Mouse (Mus musculus) megakaryocyte, adult 5-6 weeks (primary cell): ENCODE results near the gene Gpr35. TPM values are rescaled to one million over a fixed set of nuclear protein-coding genes. Genes with fewer than 3 reads are reported as not detected.

Source experiments
- ATAC-seq: 2 replicates; pipeline ENCODE4 v1.8.0; 2016; ENCODE audit warnings: mild to moderate bottlenecking, inconsistent platforms; ENCODE audit not compliant: poor library complexity, severe bottlenecking
- total RNA-seq, 2 experiments: library from RNA; stranded (forward) in 1 of 2; stranded (reverse) in 1 of 2; fragments of 153-499, 151-499 nt in 1 of 2; fragments of 221-1000, 200-1000 nt in 1 of 2; gene quantifications; 2 replicates each; pipeline versions ENCODE4 v1.2.3 to v1.2.4; 2015 to 2017

Gene Gpr35
- total RNA-seq, 2 experiments from 2014 or later, result 46.4 to 72.6 TPM

DNA sequence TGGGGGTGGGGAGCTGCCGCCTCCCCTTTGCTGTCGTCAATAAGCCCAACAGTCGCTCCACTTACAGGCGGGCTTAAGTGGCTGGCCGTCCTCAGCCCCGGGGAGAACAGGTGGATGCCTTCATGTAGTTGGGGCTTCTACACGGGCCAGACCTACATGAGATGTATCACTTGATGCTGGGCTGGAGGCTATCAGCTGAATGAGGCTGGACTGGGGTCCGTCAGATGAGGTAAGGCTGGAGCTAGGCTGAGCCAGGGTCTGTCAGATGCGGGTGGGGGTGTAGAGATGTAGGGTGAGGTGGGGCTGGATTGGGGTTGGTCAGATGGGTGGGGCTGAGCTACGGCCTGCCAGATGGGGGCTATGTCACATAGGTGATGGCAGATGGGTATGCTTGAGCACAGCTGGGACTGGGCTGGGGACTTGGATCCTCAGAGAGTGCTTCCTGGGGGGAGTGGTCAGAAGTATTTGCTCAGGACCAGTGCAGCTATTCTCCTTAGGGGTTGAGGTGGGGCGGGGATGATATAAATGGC, 28.5 kb downstream of the Gpr35 start:
- no peak for ATAC-seq

GRCm38 (mm10) chr1:92981056-92981845, 30.6 kb downstream of the Gpr35 start:
- ATAC-seq, result peak; percentile 37; the same call in 1 of the 2 replicates

- ATAC-seq, result no peak
Observed at GRCm38 (mm10) chr1:92982931-92983605, 32.4 kb downstream of the Gpr35 start.

DNA sequence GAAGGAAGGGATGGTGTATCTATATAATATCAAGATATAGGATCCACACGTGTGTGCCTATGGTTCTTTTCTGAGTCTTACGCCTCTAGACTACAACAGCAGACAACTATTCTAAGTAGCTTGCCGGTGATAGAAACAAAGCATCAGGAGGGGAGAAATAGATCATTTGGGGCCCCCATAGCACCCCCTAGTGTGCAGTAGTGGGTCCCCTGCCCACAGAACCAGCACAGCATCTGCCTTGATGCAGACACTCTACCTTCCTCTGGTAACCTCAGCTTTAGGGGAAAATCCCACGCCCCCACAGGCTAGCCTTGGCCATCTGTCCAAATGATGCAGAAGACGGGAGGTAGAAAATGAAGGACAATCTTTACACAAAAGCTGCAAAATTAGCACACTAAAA, 34.3 kb downstream of the Gpr35 start:
- ATAC-seq, result no peak

DNA sequence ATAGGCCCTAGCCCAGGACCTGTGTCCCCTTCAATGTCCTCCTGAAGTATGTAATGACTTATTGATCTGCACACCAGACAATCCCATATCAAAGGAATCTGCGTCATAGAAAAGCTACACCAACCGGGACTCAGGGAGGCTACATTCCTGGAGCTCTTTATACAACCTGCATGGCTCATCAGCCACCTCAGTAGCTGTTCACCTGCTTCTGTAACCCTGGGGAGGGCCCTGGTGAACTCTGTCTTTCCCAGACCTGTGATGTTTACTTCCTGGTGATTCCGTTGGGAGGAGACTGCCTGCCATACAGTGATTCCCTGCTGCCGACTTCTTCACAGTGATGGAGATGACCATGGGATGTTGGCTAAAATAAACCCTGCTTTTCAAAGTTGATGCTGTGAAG, 38.2 kb downstream of the Gpr35 start:
- no peak for ATAC-seq

GRCm38 (mm10) chr1:92989891-92990290, 39.2 kb downstream of the Gpr35 start:
- no peak for ATAC-seq

DNA sequence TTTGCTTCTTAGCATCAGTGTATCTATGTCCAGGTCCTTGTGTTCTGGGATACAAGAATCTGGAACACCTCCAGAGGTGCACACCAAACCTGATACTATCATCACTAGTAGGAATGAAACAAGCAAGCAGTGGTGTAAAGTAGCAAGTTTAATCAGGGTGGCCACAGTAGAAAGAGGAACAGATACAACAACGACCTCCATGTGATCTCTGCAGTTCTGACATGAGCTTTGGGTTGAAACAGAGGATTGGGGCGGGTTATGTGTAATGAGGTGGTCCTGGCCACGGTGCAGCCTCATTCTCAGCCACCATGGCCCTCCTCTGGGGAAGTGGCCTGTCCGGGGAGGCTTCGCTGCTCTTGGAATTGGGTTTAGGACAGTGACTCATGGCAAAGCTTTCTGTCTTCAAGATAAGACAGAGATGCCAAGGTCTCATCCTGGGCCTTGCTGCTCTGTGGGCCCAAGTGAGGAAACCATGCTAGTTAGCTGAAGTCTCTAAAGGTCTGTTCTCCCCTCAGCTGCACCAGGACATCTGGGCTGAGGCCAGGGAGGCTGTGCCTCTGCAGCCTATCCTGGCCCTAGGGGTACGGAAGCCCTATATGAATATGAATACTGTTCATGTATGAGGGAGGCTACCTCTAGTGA, 41.7 kb downstream of the Gpr35 start:
- peak; percentile 80 for ATAC-seq

DNA sequence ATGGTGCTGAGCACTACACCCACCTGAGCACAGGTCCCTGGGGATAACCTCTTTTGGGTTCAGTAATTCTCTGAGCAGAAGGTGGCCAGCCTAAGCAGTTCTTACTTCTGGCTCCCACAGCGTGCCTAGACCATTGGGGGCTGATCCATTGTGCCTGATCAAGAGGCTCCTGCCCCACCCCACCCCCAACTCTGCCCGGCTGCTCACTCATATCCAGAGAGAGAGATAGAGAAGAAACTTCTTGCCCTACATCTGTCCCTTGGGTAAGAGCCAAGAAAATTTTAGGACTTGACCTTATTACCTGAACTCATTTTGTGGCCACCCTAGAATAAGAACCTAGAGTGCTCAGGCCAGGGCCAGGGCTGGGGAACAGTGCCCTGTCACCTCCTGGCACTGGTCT, 42.2 kb downstream of the Gpr35 start:
- ATAC-seq, result no peak

- ATAC-seq, result no peak
Observed at GRCm38 (mm10) chr1:93006061-93006460, 55.4 kb downstream of the Gpr35 start, which contains the start of gene Aqp12. Gene Aqp12, plus strand, starts transcription at chr1:93006334.

DNA sequence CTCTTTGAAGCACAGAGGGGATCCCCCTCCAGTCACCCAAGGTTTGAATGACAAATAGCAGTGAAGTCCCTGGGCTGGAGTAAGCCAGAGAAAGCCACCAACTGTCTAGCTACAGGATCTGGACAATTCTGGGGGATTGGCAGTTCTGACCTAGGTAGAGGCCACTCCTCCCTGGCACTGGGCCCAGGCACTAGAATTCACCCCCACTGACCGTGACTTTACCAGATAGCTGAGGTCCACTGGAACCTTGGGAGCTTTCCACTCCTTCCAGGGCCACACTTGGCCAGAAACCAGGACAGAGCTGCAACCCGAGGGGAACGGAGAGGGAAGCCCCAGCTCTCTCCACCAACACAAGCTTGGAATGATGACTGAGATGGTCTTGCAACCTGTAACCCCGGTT, 58.5 kb downstream of the Gpr35 start:
- ATAC-seq, result no peak

- ATAC-seq, result no peak
Observed at GRCm38 (mm10) chr1:93010731-93011130, 60.1 kb downstream of the Gpr35 start.

DNA sequence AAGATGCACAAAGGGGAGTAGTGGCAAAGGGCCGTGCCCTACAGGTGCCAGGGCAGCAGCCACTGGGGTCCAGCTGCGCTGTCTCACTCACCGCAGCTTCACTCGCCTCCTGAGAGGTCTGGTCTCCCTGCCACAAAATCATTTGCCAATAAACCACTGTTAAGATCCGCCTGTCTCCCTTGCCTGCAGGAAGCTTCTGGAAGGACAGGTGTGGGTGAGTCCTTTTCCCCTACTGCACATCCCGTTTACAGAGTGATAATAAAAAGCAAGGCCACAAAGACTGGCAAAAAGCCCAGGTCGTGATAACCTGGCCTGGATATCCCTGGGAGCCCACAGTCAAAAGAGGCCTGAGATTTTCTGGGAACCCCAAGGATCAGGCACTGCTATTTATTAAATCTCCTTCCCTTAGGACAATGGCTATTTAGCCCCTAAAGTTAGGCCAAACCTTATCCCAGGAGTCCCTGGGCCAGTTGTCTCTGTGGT, 61.5 kb downstream of the Gpr35 start:
- ATAC-seq, result no peak

GRCm38 (mm10) chr1:93013367-93013766, 62.7 kb downstream of the Gpr35 start:
- ATAC-seq, result no peak

DNA sequence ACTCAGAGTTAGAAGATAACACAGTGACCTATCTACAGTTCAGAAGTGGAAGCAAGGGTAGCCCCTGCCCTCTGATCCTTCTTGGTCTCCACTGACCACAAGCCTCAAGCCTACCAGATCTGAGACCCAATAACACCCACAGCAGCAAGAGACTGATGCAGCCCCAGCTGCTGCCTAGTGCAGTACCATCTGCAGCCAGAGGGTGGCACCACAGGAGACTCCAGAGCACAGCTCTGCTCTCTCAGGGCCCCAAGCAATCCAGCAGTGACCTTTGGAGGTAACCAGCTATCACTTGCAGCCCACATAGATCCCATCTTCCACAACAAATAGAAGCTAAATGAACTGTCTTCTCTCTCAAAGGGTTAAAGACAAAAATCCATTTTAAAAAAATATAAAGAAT, 63.8 kb downstream of the Gpr35 start:
- ATAC-seq, result peak; percentile 86

DNA sequence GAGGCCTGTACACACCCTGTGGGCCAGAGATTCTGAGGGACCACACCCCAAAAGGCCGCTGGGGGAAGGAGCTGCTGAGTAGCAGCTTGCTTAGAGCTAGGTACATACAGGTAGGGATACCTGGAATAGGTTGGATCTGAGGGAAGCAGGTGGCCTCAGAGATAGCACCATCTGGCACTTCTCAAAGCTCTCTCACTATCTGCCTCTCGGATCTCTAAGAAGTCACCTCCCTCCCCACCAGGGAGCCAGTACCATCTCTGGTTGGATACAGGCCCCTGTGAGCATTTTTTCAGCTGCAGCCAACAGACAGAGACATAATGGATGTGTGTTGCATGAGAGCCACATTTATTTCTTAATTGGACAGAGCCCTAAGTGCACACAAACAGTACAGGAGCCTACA, 64.5 kb downstream of the Gpr35 start:
- no peak for ATAC-seq

- no peak for ATAC-seq
Observed at GRCm38 (mm10) chr1:93018716-93019115, 68.1 kb downstream of the Gpr35 start.

GRCm38 (mm10) chr1:93020602-93021001, 69.9 kb downstream of the Gpr35 start:
- no peak for ATAC-seq

GRCm38 (mm10) chr1:93026600-93026999, 75.9 kb downstream of the Gpr35 start:
- no peak for ATAC-seq

GRCm38 (mm10) chr1:93029387-93029786, 78.7 kb downstream of the Gpr35 start:
- peak; percentile 33; the same call in 1 of the 2 replicates for ATAC-seq

DNA sequence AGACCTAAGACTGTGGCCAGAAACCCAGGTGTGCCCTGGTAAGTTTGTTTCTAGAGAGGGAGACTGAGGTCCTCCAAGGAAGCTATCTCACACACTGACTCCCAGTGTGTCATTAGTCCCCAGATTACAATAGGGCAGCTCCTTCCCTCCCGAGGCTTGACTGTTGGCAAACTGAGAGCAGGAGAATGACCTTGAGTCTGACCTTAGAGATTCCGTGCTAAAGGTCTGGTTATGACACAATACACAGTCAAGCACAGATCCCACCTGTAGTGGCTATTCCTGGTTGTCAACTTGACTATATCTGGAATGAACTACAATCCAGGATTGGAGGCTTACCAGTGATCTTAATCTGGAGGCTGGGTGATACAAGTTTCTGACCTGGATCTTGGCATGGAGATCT, 79.4 kb downstream of the Gpr35 start:
- ATAC-seq, result no peak

DNA sequence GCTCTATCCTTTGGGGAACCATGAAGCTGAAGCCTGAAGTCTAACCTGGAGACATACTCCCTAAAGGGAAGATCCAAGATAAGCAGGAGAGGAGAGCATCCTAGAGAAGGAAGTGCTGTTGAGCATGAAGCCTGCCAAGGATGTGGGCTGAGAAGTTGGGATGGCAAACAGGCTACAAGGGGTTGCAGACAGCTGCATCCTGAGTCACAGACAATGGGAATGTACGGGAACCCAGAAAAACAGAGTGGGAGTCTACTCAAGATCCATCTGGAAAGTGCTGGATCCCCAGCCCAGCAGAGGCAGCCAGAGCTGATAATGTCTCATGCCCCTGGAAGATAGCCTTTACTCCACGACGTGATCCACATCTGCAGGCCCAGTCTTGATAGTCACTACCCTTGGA, 80.5 kb downstream of the Gpr35 start:
- no peak for ATAC-seq
